Mouse (Mus musculus): ENCODE data around the gene Rnf167. TPM values are rescaled to one million over a fixed set of nuclear protein-coding genes. Genes with fewer than 3 reads are reported as not detected.

Gene Rnf167
- 50.1 and 53.4 TPM in 2 replicates for polyA plus RNA-seq (2012; rRNA removed)

GRCm38 (mm10) chr11:70646691-70647650 is at the start of gene Rnf167, which contains the start of gene Slc25a11:
TSS of gene Rnf167 (plus strand) at chr11:70647235.
TSS of gene Slc25a11 (minus strand) at chr11:70647479.

DNA sequence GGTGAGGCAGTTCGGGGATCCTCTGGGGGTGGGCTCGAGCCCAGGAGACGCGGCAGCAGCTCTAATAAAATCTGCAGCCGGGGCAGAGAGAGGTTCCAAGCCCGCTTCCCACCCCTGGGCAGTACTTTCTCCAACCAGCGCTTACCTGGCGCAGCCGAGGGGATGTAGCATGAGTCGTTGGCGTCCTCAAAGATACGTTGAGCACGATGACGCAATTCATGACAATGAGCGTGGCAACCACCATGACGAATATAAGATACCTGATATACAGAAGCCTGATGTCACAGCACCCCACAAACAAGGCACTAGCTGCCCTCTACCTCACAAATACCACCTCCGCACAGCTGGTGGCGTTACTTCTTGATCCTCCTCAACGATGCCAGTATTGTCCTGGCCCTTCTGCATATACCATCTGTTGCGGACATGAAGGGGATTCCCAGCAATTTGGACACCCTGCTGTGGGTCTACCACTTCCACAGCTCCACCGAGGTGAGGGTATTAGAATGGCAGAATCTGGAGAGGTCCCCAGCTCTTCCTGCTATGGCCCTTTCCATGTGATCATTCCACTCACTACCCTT is 31.4 kb upstream of the Rnf167 start, which contains the start of gene 4930544D05Rik:
Gene 4930544D05Rik (plus strand): TSS at position 333 of the 578 bp plus-strand sequence.

GRCm38 (mm10) chr11:70619101-70619500 is 27.9 kb upstream of the Rnf167 start, which contains the start of gene Chrne:
TSS of gene Chrne (minus strand) at chr11:70619216.

GRCm38 (mm10) chr11:70638714-70639278 is 8.2 kb upstream of the Rnf167 start, which contains the start of gene Gp1ba:
TSS of gene Gp1ba (plus strand) at chr11:70639122.

DNA sequence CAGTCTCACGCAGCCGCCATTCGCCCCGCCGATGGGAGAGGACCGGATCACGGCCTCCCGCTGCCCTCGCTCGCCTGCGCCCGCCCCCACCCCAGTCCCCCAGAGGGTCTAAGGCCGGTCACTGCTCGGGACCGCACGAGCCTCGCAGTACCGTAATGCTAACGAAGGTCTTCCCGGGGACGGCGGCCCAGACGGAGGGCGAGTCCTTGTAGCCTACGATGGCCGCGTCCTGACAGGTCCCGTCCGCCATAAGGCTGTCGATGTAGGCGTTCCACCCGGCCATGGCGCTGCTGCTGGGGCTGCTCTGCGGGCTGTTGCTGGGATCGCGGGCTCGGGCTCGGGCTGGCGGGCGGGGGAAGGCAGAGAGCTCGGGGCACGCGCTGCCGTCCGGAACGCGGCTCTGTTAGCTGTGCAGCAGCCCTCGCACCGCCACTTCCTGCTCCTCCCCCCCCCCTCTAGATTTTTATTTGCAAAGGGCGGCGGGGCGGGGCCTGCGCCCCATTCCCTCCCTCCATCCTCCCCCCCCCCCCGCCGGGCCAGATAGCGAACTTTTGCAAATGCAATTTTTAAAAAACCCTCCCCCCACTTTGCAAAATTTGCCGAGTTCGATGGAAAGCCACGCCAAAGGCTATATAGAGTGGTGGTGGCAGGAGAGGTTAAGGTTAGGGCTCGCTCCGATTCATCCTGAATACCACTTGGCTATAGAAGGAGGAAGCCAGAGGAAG is 7.3 kb downstream of the Rnf167 start, which contains the start of gene Pfn1:
Gene Pfn1 (minus strand): TSS at position 447 of the 725 bp plus-strand sequence.

GRCm38 (mm10) chr11:70656964-70657363 is 9.9 kb downstream of the Rnf167 start, which contains the start of gene Eno3:
TSS of gene Eno3 (plus strand) at chr11:70657202.

GRCm38 (mm10) chr11:70668771-70669505 is 21.9 kb downstream of the Rnf167 start, which contains the start of gene Spag7:
TSS of gene Spag7 (minus strand) at chr11:70669416.

GRCm38 (mm10) chr11:70687601-70688199 is 40.7 kb downstream of the Rnf167 start, which contains the start of gene Camta2:
TSS of gene Camta2 (minus strand) at chr11:70688105.

DNA sequence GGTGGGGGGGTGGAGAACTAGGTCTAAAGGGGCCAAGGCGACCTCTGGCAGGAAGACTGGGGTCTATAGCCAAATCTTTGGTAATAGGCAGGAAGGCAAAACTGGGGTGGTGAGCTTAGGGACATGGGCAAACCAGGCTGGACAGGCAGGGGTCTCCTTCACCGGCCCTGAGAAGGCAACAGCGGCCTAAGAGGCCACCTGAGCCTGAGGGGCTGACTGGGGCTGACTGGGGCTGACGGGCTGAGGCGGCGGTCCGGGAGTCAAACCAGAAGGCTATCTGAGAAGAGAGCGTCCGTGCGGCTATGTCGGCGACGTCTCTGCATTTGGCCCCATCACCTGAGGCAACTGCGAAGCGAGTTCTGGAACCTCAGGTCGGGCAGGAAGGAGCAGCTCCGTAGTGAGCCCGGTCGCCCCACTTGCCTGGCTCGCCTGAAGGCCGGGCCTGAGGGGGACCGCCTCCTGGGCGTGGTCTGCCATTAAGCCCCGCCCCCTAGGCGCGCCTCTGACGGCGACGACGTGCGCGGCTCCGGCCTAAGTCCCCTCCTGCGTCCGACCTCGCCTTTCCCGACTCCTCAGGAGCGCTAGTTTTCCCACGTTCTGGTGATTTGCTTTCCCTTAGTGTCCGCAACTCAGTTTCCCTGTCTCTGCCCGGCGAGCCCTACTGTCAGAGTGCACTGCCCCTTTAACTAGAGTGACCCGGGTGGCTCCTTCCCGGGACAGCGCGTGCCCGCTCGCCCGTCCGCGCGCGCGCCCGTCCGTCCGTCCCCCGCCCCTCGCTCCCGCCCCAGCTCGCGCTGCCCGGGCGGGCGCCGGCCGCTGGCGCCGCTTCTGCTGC is 52.9 kb downstream of the Rnf167 start, which contains the start of the genes Inca1 and Kif1c:
Gene Inca1 (minus strand): TSS at position 434 of the 835 bp plus-strand sequence.
Gene Kif1c (plus strand): TSS at position 827 of the 835 bp plus-strand sequence.

Other genes starting within 250 kb of the Rnf167 start
- gene Pelp1, start 237.2 kb upstream of the Rnf167 start, polyA plus RNA-seq (2012; rRNA removed), result 6.3 and 7.7 TPM in 2 replicates
- gene Arrb2, start 214.6 kb upstream of the Rnf167 start, polyA plus RNA-seq (2012; rRNA removed), result 38.7 and 50.6 TPM in 2 replicates
- gene Med11, start 195.3 kb upstream of the Rnf167 start, polyA plus RNA-seq (2012; rRNA removed), result 13.6 and 15.2 TPM in 2 replicates
- 0.85 and 0.97 TPM in 2 replicates for gene Zmynd15, start 187.8 kb upstream of the Rnf167 start, polyA plus RNA-seq (2012; rRNA removed)
- 6.0 and 7.3 TPM in 2 replicates for gene Cxcl16, start 187.3 kb upstream of the Rnf167 start, polyA plus RNA-seq (2012; rRNA removed)
- 0.95 and 1.3 TPM in 2 replicates for gene Tm4sf5, start 142.0 kb upstream of the Rnf167 start, polyA plus RNA-seq (2012; rRNA removed)
- gene Vmo1, start 132.6 kb upstream of the Rnf167 start, polyA plus RNA-seq (2012; rRNA removed), result 0.49 and 0.77 TPM in 2 replicates
- 20.0 TPM in 2 replicates for gene Gltpd2, start 128.0 kb upstream of the Rnf167 start, polyA plus RNA-seq (2012; rRNA removed)
- 144 and 153 TPM in 2 replicates for gene Psmb6, start 121.9 kb upstream of the Rnf167 start, polyA plus RNA-seq (2012; rRNA removed)
- gene Gm40193, start 114.3 kb upstream of the Rnf167 start, polyA plus RNA-seq (2012; rRNA removed), result not detected in 2 replicates
- 4.7 and 5.0 TPM in 2 replicates for gene Pld2, start 107.2 kb upstream of the Rnf167 start, polyA plus RNA-seq (2012; rRNA removed)
- gene Mink1, start 84.4 kb upstream of the Rnf167 start, polyA plus RNA-seq (2012; rRNA removed), result 16.6 and 23.7 TPM in 2 replicates
- gene 4930544D05Rik, start 31.4 kb upstream of the Rnf167 start, polyA plus RNA-seq (2012; rRNA removed), result not detected in 2 replicates
- 0.08 and 0.17 TPM in 2 replicates for gene Chrne, start 28.0 kb upstream of the Rnf167 start, polyA plus RNA-seq (2012; rRNA removed)
- 2.2 and 2.8 TPM in 2 replicates for gene Gp1ba, start 8.1 kb upstream of the Rnf167 start, polyA plus RNA-seq (2012; rRNA removed)
- 72.3 and 79.7 TPM in 2 replicates for gene Slc25a11, start 244 bp downstream of the Rnf167 start, polyA plus RNA-seq (2012; rRNA removed)
- 372 and 387 TPM in 2 replicates for gene Pfn1, start 7.4 kb downstream of the Rnf167 start, polyA plus RNA-seq (2012; rRNA removed)
- 4.5 and 4.8 TPM in 2 replicates for gene Eno3, start 10.0 kb downstream of the Rnf167 start, polyA plus RNA-seq (2012; rRNA removed)
- 41.6 and 44.2 TPM in 2 replicates for gene Spag7, start 22.2 kb downstream of the Rnf167 start, polyA plus RNA-seq (2012; rRNA removed)
- 3.3 and 4.2 TPM in 2 replicates for gene Camta2, start 40.9 kb downstream of the Rnf167 start, polyA plus RNA-seq (2012; rRNA removed)
- gene Inca1, start 52.9 kb downstream of the Rnf167 start, polyA plus RNA-seq (2012; rRNA removed), result 2.8 and 2.9 TPM in 2 replicates
- gene Kif1c, start 53.3 kb downstream of the Rnf167 start, polyA plus RNA-seq (2012; rRNA removed), result 13.2 and 15.3 TPM in 2 replicates
- gene Zfp3, start 117.0 kb downstream of the Rnf167 start, polyA plus RNA-seq (2012; rRNA removed), result 1.1 TPM in 2 replicates
- 0.84 and 1.1 TPM in 2 replicates for gene Scimp, start 165.4 kb downstream of the Rnf167 start, polyA plus RNA-seq (2012; rRNA removed)
- 5.5 TPM in 2 replicates for gene Rabep1, start 197.5 kb downstream of the Rnf167 start, polyA plus RNA-seq (2012; rRNA removed)